Mouse (Mus musculus) megakaryocyte, embryonic 14.5 days (primary cell): ENCODE measurements at regions not wholly inside any gene's neighbourhood (a gene's known extent, or its start where the extent isn't known, plus 50 kb on each side); places are given as distances from the start of the nearest gene placed in this dataset.

Source experiments
- FLI1 ChIP-seq: IDR thresholded peaks from 2 replicates; pipeline ENCODE4 v1.6.1; 2012; ENCODE audit warnings: low read length, inconsistent platforms, mixed read lengths
- GATA1 ChIP-seq: IDR thresholded peaks from 3 replicates; pipeline ENCODE4 v1.6.1; 2012; ENCODE audit warnings: mixed read lengths, low read length, inconsistent platforms, borderline replicate concordance

DNA sequence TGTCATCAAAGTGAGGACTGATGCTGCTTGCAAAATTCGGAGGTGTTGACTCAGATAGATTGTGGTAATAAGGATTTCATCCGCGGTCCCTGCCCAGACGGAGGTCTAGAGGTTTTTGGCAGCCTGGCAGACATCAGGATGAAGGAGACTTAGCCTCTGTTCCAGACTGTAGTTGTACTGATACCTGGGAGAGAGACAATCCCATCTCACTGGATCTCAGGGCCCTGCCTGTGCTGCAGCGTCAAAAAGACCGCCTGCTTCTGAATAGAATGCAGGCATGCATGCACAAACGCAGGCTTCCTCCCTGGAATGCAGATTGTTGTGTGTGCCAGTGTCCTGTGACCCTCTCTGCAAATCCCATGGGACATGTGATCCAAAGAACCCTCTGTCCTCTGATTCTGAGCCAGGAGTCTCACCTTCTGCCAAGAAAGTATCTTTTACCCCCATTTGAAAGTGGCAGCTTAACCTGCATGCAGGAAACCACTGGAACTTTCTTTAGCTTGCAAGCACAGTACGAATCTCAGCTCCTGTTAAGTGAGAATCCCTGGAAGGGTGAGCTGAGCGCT, 155.2 kb downstream of the Syk start:
- TF ChIP-seq GATA1, result no peak
- TF ChIP-seq FLI1, result no peak
